Mouse (Mus musculus) liver, embryonic 18 days (tissue): ENCODE data around the gene Itih3. TPM values are rescaled to one million over a fixed set of nuclear protein-coding genes. Genes with fewer than 3 reads are reported as not detected.

Experiments
- polyA plus RNA-seq: library from polyadenylated mRNA; depleted of rRNA; stranded (reverse); fragments of >200 nt; gene quantifications from 2 replicates; pipeline ENCODE4 v1.2.3, GENCODE M21; 2012; rRNA removed

Gene Itih3
- polyA plus RNA-seq = 1,079 and 1,347 TPM in 2 replicates

DNA sequence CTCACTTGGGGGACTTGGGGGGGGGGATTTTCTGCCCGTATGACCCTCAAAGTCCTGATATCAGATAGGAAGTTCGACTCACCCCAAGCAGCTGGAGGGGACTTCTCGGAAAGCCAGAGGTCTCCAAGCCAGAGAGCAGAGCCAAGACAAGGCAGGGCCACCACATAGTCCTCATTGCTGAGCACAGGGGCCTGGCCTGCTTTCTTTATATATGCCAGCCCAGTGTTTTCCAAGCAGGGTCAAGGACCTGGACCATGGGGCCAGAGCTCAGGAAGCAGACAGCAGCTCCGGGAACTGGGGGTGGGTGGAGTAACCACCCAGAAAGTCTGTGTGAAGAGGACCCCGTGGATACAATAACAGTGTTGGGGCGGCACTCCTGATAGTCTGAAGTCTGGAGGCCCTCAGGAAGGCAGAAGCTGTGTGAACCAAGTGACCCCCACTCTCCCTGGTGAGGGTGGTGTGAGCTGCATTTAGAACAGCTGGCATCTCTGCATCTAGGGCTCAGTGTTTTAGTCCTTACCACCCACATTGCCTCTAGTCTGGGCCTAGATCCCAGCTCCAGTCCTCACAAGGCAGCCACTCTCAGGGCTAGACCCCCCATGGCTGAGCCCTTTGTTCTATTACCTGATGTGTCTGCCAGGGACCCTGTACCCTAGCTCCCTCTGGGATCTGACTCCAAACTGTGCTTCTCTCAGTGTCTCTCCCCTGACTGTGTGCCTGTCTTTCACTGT is at the start of gene Itih3:
Gene Itih3, minus strand, starts transcription at position 386 of the 731 bp plus-strand sequence.

GRCm38 (mm10) chr14:30951154-30951825 is 27.7 kb upstream of the Itih3 start, which contains the start of gene Nek4:
TSS of gene Nek4 (plus strand) at chr14:30951377.

GRCm38 (mm10) chr14:30943038-30943437 is 19.5 kb upstream of the Itih3 start, which contains the start of gene Itih1:
TSS of gene Itih1 (minus strand) at chr14:30943289.

GRCm38 (mm10) chr14:30886204-30886603 is 37.4 kb downstream of the Itih3 start, which contains the start of gene Itih4:
TSS of gene Itih4 (plus strand) at chr14:30886476.

GRCm38 (mm10) chr14:30878958-30879571 is 44.5 kb downstream of the Itih3 start, which contains the start of gene Mustn1:
TSS of gene Mustn1 (plus strand) at chr14:30879200.

Other genes with a start within 250 kb of the Itih3 start
- gene Sfmbt1, start 208.9 kb downstream of the Itih3 start, polyA plus RNA-seq = 3.1 and 3.2 TPM in 2 replicates
- gene Tmem110, start 98.2 kb downstream of the Itih3 start, polyA plus RNA-seq = 6.0 and 7.1 TPM in 2 replicates
- gene Mustn1, start 44.6 kb downstream of the Itih3 start, polyA plus RNA-seq = 1.9 and 2.0 TPM in 2 replicates
- 481 and 488 TPM in 2 replicates for gene Itih4, start 37.3 kb downstream of the Itih3 start, polyA plus RNA-seq
- 142 and 148 TPM in 2 replicates for gene Itih1, start 19.5 kb upstream of the Itih3 start, polyA plus RNA-seq
- gene Nek4, start 27.6 kb upstream of the Itih3 start, polyA plus RNA-seq = 2.3 and 2.6 TPM in 2 replicates
- 16.6 and 20.6 TPM in 2 replicates for gene Glt8d1, start 77.6 kb upstream of the Itih3 start, polyA plus RNA-seq
- gene Spcs1, start 77.9 kb upstream of the Itih3 start, polyA plus RNA-seq = 231 and 239 TPM in 2 replicates
- 7.2 and 7.4 TPM in 2 replicates for gene Pbrm1, start 95.4 kb upstream of the Itih3 start, polyA plus RNA-seq
- 50.8 and 54.5 TPM in 2 replicates for gene Gnl3, start 95.4 kb upstream of the Itih3 start, polyA plus RNA-seq
- gene Smim4, start 205.2 kb upstream of the Itih3 start, polyA plus RNA-seq = 20.7 and 25.1 TPM in 2 replicates
- 145 and 192 TPM in 2 replicates for gene Nt5dc2, start 207.3 kb upstream of the Itih3 start, polyA plus RNA-seq
- 29.0 and 38.2 TPM in 2 replicates for gene Stab1, start 244.9 kb upstream of the Itih3 start, polyA plus RNA-seq